Mouse (Mus musculus) right cerebral cortex, adult 18-20 months (tissue): Measurements from ENCODE around the gene Col5a1.

Source experiments
- DNase-seq: peaks from one replicate; pipeline ENCODE4 v3.0.0; 2022; ENCODE audit warnings: mixed read lengths

Gene Col5a1

DNA sequence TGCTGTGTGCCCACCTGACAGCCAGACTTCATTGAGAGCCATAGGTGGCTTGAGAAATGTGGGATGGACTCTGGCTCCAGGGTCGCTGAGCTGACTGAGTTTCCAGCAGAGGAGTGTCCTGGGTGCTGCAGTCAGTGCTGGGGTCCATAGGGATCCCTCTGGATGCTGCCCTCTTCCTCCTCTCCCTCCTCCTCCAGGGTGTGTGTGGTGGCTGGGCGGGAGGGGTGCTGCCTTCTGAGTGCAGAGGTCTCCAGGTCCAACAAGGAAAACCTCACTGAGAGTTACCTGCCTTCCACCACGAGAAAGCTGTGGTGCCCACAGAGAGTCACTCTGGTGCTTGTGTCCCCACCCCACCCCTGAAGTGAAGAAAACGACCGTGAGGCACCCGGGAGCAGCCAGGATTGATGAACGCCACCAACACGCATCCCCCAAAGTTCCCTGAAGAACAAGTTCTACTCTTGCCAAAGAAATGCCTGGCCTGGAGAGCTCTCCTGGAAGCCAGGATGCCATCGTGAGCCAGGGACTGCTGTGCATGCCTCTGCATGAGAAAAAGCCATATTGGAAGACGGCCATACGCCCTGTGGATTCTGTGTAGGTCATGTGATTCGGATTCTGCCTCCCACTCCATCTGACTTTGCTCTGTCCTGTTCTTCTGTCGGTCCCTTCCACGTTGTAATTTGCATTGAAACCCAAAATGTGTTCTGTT lies 152.3 kb downstream of the Col5a1 start:
- DNase-seq, result peak; percentile 45

DNA sequence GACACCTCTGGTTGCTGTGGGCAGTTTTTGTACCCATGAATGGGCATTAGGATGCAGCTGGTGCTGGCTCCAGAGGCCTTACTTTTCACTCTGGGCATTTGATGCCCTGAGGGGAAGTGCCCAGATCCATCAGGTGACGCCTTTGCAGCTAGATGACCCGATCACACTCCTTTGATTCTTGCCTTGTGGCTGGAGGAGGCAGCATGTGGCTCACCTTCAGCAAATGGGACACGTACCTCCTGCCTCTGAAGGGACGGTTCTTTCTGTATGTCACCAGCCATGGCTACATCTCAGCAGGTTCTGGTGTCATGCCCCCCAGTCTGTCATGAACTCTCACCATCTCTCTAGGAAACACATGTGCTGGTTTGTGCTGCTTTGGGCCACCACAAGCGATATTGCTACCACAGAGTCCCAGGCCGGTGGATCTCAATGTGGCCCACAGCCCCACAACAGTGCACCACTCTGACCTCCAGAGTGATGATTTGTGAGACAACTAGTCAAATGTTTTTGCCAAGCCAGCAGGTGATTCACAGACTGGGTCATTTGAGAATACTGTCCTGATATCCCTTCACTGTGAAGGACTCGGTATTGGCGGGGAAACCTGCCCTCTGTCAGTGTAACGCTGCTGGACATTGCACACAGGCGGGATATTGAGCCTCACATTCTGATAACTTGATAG lies 153.6 kb downstream of the Col5a1 start:
- DNase-seq, result no peak

DNA sequence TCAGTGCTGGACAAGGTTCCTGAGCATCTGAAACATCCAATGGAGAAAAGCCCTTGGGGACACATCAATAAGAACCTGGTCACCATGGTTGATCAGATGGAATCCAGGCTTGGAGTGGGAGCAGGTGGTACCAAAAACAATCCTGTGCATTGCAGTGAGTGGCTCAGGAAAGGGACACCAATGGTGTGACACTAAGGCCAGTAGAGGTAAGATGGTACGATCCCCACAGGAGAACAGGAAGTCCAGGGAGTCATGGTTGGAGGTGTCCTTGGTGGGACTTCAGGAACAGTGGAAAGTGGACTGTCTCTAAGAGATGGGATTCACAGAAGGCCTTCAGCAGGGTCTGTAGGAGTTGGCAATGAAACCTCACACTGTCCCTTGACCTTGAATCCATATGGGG lies 154.2 kb downstream of the Col5a1 start:
- DNase-seq, result no peak

DNA sequence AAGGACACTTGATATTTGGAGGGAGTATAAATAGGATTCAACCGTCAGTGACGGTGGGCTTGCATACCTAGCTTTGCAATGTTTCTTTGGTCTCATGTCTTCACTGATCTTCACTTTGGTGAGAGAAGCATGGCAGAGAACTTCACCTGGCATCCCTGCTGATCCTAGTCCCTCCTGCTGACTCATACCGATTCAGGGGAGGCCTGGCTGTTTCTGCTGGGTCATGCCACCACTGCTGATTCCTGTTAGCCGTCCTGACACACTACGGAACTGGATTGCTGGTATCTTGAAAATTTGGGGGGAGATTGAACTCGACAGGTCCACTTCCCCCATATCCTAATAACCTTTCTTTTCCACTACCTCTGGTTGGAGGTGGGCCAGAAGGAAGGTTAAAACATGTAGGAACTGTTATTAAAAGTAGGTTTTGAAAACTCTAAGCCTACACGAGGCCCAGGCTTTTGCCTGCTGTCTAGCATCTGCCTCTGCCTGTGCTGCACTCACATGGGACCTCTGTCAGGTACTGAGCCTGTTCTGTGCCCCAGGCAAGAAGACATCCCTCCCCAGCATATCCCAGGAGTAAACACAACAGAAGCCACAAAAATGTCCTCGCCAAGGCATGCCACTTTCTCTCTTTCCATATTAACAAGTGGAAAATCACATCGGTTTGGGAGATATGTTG lies 158.8 kb downstream of the Col5a1 start:
- DNase-seq, result no peak

DNA sequence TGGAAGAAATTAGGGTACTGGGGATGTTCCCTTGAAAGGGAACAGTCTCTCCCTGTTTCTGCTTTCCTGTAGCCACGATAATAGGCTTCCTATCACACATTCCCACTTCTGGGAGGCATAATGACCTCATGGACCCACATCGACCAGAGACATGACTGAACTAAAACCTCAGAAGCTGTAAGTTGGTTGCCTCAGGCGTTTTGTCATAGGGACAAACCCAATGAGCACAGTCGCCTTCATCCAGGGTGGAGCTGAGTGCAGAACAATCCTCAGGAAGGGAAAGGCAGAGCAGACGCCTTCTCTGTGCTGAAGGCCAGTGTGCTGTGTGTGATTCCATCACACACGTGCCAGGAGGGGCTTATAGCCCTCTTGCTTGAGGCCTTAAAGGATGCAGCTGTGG lies 160.1 kb downstream of the Col5a1 start:
- DNase-seq, result no peak

DNA sequence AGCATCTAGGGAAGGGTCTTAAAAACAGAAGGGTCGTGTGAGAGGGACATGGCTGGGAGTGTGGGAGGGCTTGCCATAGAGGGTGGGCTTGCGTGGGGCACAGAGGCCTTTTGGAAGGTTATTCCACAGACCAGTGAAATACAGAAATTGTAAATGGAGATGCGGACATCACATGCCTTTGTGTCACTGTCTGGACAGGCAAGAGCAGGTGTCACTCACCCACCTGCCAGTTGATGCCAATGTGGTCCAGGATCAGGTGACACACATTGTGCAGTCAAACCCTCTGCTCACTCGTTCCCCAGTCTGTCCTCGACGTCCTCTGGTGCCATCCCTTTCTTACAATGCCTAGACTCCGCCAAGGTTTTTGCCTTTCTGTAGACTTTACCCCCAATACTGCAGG lies 160.9 kb downstream of the Col5a1 start:
- no peak for DNase-seq

DNA sequence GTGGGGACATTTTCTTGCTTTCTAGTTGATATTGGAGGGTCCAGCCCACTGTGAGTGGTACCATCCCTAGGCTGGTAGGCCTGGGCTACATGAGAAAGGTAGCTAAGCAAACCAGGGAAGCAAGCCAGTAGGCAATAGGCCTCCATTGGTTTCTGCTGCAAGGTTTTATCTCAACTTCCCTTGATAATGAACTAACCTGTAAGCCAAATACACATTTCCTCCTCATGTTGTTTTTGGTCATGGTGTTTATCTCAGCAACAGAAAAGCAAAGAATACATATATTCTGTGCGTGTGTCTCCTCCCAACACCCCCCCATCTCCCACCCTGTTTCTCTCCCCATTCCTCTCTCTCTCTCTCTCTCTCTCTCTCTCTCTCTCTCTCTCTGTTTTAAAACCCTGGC lies 173.7 kb downstream of the Col5a1 start:
- no peak for DNase-seq

DNA sequence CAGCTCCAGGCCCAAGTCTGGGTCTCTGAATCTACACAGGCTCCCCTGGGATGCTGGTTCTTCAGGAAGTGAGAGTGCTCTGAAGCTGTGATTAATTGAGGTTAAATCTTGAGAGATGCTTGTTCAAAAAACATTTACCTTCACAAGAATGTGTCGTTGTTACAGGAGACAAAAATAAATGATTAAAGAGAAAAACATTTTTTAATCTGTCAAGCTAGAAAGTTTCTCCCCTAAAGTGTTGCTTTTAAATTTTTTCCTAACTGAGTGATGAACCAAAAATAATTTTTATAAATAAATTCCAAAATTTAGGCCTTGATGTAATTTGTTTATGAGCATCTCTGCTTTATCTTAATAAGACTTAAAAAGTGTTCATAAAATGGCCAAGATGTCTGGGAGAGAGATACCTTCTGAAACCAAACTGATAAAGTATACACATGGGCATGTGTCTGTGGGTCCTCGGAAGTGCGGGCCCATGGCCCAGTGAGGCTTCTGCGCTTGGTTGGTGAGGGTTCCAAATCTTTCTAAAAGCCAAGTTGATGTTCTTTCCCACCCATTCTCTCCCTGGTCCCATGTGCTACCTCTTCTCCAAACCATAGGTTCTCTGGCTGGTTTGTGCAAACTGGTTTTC lies 177.6 kb downstream of the Col5a1 start:
- no peak for DNase-seq

DNA sequence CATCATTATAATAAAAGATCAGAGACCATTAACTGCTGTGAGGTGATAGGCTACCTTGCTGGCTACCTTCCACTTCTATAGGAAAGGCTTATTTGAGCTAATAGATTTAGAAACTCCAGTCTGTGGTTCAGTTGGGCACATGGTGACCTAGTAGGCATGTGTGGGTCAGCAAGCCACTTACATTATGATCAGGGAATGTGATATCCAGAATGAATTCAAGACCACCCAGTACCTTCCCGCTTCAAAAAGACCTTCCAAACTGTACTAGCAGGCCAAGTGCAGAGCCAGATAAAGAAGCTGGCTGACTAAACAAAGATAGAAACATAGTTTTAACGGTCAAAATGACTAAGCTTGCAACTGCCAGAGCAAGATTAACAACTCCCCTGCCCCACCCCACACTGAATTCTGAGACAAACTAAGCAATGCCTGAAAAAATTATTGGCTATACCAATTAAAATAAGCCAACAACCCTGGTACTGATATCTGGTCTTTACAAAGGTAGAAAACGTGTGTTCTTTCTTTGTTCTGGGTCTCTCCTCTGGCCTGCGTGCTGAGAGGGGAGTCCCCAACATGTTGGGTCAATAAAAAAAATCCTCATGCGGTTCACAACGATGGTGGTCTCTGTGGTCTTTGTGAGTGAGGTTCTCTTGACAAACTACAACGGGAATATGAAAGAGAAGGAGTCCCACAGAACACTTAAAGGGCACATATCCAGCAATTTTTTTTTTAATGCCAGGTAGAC lies 178.3 kb downstream of the Col5a1 start:
- no peak for DNase-seq

DNA sequence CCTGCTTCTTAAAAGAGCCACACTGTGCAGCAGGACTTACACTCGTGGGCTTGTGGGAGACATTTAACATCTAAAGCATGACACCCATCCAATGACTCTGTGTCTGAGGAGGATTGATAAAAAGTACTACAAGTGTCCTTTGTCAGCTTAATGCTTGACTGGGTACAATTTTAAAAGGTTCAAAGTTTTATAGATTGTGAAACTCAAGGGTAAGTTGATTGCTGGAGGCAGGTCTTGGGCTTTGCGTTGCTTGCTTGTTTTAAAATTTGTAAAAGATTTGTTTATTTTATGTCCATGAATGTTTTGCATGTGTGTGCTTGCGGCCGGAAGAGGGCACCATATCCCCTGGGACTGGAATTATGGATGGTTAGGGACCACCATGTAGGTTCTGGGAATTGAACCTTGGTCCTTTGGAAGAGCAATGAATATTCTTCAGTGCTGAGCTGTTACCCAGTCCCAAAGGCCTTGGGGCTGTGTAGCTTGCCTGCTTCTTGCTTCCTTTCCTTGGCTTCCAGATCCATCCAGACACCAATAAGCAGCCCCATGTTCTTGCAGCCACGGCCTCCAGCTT lies 178.9 kb downstream of the Col5a1 start:
- no peak for DNase-seq

DNA sequence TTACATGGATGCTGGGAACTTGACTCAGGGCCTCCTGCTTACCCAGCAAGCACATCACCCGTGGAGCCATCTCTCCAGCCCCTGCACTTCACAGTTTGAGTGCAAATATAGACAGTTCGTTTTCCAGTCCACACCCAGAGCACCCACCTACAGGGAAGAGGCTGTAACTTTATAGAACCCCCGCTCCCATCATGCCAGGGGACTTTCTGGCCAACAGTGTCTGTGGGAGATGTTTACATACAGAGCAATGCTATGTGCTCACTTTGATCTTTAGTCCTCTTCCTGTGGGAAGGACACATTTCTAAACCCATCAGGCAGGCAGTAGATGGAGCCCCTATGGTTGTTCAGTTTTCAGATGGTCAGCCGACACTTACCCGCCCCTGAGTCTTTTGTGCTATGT lies 180.5 kb downstream of the Col5a1 start:
- DNase-seq, result no peak

DNA sequence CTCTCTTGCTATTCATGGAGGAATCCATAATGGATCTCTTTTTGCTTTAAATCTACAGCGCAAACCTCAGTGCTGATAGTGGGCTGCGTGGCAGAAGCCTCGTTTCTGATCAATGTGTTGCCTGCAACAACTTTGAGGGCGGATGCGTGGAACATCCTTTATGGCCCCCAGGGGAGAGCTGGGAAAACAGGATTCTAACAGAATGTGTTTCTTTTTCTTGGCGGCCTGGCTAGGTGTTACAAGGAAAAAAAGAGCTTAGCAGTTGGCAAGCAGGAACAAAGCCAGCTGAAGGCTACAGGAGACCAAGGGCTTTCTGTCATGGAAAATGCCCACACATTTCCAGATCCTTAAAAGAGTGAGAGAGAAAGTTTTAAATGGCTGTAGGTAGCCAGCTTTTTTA lies 180.9 kb downstream of the Col5a1 start:
- peak; percentile 82 for DNase-seq

DNA sequence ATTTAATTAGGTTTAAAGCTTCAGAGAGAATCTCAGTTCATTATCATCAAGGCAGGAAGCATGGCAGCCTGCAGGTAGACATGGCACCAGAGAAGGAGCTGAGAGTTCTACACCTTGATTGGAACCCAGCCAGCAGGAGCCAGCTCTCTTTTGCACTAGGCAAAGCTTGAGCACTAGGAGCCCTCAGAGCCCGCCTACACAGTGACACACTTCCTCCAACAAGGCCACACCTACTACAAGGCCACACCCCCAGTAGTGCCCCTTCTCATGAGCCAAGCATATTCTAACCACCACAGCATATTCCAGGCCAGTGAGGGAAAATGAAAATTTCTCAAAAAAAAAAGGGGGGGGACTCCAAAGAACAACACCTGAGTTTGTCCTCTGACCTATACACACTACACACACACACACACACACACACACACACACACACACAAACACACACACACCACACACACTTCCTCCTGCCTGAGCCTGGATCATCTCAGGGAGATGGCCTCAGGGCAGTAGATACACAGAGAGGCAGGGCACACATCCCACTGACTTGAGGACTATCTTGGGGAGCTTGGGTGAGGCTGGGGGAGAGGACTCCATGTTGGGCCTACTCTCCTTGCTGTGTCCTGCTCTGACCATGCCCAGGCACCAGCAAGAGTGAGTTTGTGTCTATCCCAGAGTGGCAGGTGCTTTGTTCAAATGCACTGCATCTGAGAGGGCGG lies 181.8 kb downstream of the Col5a1 start:
- no peak for DNase-seq

DNA sequence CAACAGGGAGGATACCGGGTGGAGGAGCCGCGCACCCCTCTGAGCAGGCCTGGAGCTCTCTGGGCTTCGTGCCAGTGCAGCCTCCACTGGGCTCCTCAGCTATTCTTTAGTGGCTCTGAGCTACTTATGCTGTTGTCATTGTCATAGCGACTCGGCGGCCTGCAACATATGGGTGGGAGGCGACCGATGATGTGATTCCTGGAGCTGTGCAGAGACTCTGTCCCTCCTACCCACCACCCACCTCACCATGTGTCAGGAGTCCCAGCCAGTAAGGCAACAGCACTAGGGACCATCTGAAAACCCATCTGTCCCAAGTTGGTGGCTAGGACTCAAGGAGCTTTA lies 182.3 kb downstream of the Col5a1 start:
- DNase-seq, result peak; percentile 96

DNA sequence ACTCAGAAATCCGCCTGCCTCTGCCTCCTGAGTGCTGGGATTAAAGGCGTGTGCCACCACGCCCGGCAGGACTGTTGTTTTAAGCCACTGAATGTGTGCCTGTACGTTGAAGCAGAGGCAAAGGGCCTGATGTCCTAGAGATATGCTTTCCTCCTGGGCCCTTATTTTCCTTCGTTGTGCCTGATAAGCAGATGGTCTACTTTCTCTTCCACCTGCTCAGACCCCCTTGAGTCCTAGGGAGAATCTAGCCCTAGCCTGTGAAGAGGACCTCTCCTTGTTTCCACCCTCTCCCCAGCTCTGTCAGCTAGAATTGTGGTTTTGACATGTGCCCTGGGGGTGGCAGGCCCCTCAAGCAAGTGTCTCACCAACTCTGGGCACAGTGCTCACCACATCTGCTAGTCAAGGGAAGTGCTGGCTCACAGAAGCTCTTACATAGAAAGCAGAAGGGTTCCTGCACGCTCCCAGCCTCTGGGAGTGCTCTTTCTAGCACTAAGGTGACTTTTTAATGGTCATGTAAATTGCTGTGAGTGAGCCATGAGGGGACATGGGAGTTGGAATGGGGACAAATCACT lies 189.5 kb downstream of the Col5a1 start:
- DNase-seq, result no peak

DNA sequence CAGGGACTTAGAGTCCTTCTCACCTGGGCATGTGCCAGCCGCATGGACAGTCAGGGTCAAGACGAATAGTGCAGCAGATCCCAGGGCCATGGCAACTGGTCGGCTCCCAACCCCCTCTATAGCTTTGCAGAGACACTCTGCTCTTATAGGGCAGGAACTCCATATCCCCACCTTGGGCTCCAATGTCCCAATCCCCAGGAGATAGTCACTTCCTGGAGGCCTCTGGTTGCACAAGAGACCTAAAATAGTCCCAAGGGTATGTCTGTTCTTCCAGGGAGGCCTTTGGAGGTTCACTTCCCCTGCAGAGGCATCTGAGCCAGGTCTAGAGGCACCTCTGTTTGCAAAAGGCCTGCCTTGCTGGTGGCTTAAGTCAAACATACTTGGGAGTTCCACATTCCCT lies 198.5 kb downstream of the Col5a1 start, which contains the start of gene Fcnb:
Gene Fcnb, minus strand, starts transcription at position 118 of the 400 bp plus-strand sequence.
- no peak for DNase-seq

DNA sequence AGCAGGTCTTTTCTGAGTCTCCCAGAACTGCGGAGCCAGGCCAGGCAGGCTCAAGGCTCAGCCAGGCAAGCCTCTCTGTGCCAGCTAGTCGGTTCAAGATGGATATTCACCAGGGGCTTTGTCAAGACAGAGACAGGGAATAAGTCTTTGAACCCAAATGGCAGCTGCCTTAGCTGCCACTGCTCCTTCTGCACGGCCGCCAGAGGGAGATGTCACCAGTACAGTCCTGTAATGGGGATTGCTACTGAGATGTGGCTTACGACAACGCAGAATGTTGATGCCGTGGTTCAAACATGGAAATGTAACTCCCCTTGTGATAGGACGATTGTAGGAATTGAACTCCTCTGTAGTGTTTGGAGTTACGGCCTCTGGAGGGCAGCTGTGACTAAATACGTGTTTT lies 199.9 kb downstream of the Col5a1 start:
- no peak for DNase-seq

DNA sequence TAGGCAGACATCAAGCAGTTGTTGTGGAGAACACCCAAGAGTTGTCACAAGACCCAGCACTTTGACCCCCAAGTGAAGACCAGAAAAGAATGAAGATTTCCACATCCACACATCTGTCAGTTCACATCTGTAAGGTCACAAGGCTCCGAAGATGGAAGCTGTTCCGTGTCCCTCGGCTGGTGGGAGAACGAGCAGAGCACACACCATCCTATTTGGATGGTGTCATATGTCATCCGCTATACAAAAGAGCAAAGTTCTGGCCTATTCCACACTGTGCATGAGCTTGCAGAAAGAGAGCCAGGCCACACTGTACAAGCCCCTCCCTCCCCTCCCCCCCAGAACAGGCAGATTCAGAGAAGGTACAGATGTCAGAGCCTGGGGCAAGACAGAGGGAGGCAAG lies 202.9 kb downstream of the Col5a1 start:
- DNase-seq, result no peak
